8 mouse cellular contexts compared by ENCODE assay signal in genomic region chr16:31878573-31879257, GRCm38 (mm10). TPM values are rescaled to one million over a fixed set of nuclear protein-coding genes. Genes with fewer than 3 reads are reported as not detected.
DNase-seq lines count a peak whose midpoint lies in the region; ATAC-seq and TF ChIP-seq lines count a peak whose summit lies in the region.

TSS of gene Meltf (plus strand) at chr16:31878810.

- no peak for TF ChIP-seq POLR2A in lung, adult 2 months (IDR thresholded peaks at IDR 0.05; ENCODE audit: borderline replicate concordance, extremely low read depth, low read depth, low read length)

- peak within 1 kb of the TSS; percentile 37 for H3K9ac ChIP-seq in intestine, postnatal 0 days (ENCODE audit: low read depth, low read length)

- peak within 1 kb of the TSS; percentile 64; the same call in 1 of the 2 replicates for H3K27ac ChIP-seq in intestine, postnatal 0 days (ENCODE audit: low read depth, low read length)

- peak; percentile 95 for TF ChIP-seq CTCF in intestine, postnatal 0 days (IDR thresholded peaks at IDR 0.05; ENCODE audit: low read depth)
- peak; percentile 72 for TF ChIP-seq CTCF in lung, adult 2 months (IDR thresholded peaks at IDR 0.05; ENCODE audit: insufficient read depth, low read length)

- peak; percentile 70 for ATAC-seq in intestine, postnatal 0 days

- no peaks in the 10 kb centered on the region; the same call in 1 of the 2 replicates for H3K4me1 ChIP-seq in intestine, postnatal 0 days (replicated peaks; ENCODE audit: control insufficient read depth, insufficient read depth, low read length)
- H3K4me1 ChIP-seq in lung, adult 2 months (ENCODE audit: control insufficient read depth, insufficient read depth, low read length) = no peaks in the 10 kb centered on the region

- H3K36me3 ChIP-seq in intestine, postnatal 0 days (ENCODE audit: control insufficient read depth, insufficient read depth) = peaks cover 12% of the 10 kb centered on the region

- peak; percentile 31 to 65 for DNase-seq in spleen, adult 18-20 months
- DNase-seq in spleen, adult 12 weeks (ENCODE audit: low spot score) = no peak
- peak; percentile 86 to 89 for DNase-seq in cerebellum, postnatal 10 days
- peak; percentile 65 to 71 for DNase-seq in gastrocnemius, postnatal 36 days
- DNase-seq in lung, adult 2 months = peak; percentile 73
- peak; percentile 41 for DNase-seq in ovary, adult 18-20 months (ENCODE audit: low spot score)
- peak; percentile 85 for DNase-seq in urinary bladder, postnatal 14 days (ENCODE audit: low spot score)

- peak within 1 kb of the TSS; percentile 36 for H3K4me3 ChIP-seq in intestine, postnatal 0 days (ENCODE audit: low read depth, low read length)
- H3K4me3 ChIP-seq in lung, adult 2 months (replicated peaks; ENCODE audit: extremely low read depth, low read depth, low read length) = no peak within 1 kb of the TSS

- peak within 1 kb of the TSS; percentile 60 for H3K4me2 ChIP-seq in intestine, postnatal 0 days (replicated peaks; ENCODE audit: low read depth)

- WGBS in intestine, postnatal 0 days = 30% methylated on average over 21 of the region's 21 CpGs
- WGBS in lung, adult 2 months = 33% methylated on average over 21 of the region's 21 CpGs

- intact Hi-C loops in gastrocnemius, postnatal 36 days (cut with DNase I) = loop anchor here (1.0 kb wide), 1 partner anchor 40 kb away; no protein-coding TSS in a partner anchor

- no peaks in the 10 kb centered on the region for H3K27me3 ChIP-seq in intestine, postnatal 0 days (replicated peaks; ENCODE audit: control insufficient read depth, insufficient read depth, low read length)

- H3K9me3 ChIP-seq in intestine, postnatal 0 days (ENCODE audit: control insufficient read depth) = no peaks in the 10 kb centered on the region

RNA-seq across cellular contexts. Expression of gene Meltf, which starts in this region (rescaled TPM):
- total RNA-seq in gastrocnemius, postnatal 36 days (2021) = not detected
- polyA plus RNA-seq in intestine, postnatal 0 days (2015; fragmentation: Nextera tagmentation; extraction: Ambion mirVana) = 568 and 663 TPM in 2 replicates
- 0.09 and 0.28 TPM in 2 replicates for polyA plus RNA-seq in lung, adult 2 months (2012; rRNA removed)

Comparison
In these comparisons a context has a peak if more than half of its experiments do, and no peak if none do; other contexts are left out.
1. RNA of gene Meltf (polyA plus RNA-seq): 568 to 663 TPM in intestine, postnatal 0 days; 0.09 to 0.28 TPM in lung, adult 2 months; every median in the first group is over 100 times any median in the second.
2. Peak in DNase-seq in gastrocnemius, postnatal 36 days; RNA of the gene not detected or under 1 TPM.
3. Peak in DNase-seq in lung, adult 2 months; RNA of the gene not detected or under 1 TPM.